Mouse (Mus musculus) thymus, postnatal 36 days (tissue): ENCODE results near the gene Olfr1329.
"Not testable (repeated sequence)": the region's sequence is repeated elsewhere in the genome, so short reads cannot be mapped to it uniquely, and the experiment has no call there.

Source experiments
- DNase-seq, 2 experiments: peaks; one replicate each; pipeline ENCODE4 v3.0.0; 2022; ENCODE audit warnings: mixed read lengths in 2 of 2

Gene Olfr1329

GRCm38 (mm10) chr4:118917365-118917764 is at the start of gene Olfr1329:
Gene Olfr1329 (minus strand): TSS chr4:118917465.
- DNase-seq = not testable (repeated sequence)

GRCm38 (mm10) chr4:118961141-118961628 is 43.9 kb upstream of the Olfr1329 start, which contains the start of gene Lao1:
Gene Lao1 (plus strand): TSS chr4:118961578.
- no peak for DNase-seq

GRCm38 (mm10) chr4:118958812-118959211 is 41.5 kb upstream of the Olfr1329 start:
- no peak for DNase-seq

GRCm38 (mm10) chr4:118938512-118938911 is 21.2 kb upstream of the Olfr1329 start, which contains the start of gene Olfr1328:
Gene Olfr1328 (minus strand): TSS chr4:118938612.
- DNase-seq = no peak

- DNase-seq = not testable (repeated sequence)
These were observed 14.1 kb upstream of the Olfr1329 start for GRCm38 (mm10) chr4:118931326-118931725.

GRCm38 (mm10) chr4:118901981-118902380 is 15.3 kb downstream of the Olfr1329 start:
- DNase-seq = no peak

GRCm38 (mm10) chr4:118888297-118888696 is 29.0 kb downstream of the Olfr1329 start, which contains the start of gene Olfr1330:
Gene Olfr1330 (plus strand): TSS chr4:118888597.
- no peak for DNase-seq

GRCm38 (mm10) chr4:118867566-118867965 is 49.7 kb downstream of the Olfr1329 start:
- DNase-seq = no peak
